Mouse (Mus musculus): Measurements from ENCODE around the gene Ptgr2. TPM values are rescaled to one million over a fixed set of nuclear protein-coding genes. Genes with fewer than 3 reads are reported as not detected.

Gene Ptgr2
- 113 TPM for polyA plus RNA-seq (2014; fragmentation: Illumina TruSeq; extraction: RNeasy Lipid Tissue Mini Kit (QIAGEN cat#74804); ENCODE audit: low read depth, low replicate concordance)

GRCm38 (mm10) chr12:84284885-84285592, at the start of gene Ptgr2:
Gene Ptgr2, plus strand, starts transcription at chr12:84285232.

GRCm38 (mm10) chr12:84316721-84317621, 31.9 kb downstream of the Ptgr2 start, which contains the start of gene Zfp410:
Gene Zfp410, plus strand, starts transcription at chr12:84316852.

GRCm38 (mm10) chr12:84361555-84362489, 76.8 kb downstream of the Ptgr2 start, which contains the start of the genes Coq6 and Fam161b:
Gene Coq6, plus strand, starts transcription at chr12:84361657.
Gene Fam161b, minus strand, starts transcription at chr12:84361833.

Other genes starting within 250 kb of the Ptgr2 start
- gene Acot4, start 246.9 kb upstream of the Ptgr2 start, polyA plus RNA-seq (2014; fragmentation: Illumina TruSeq; extraction: RNeasy Lipid Tissue Mini Kit (QIAGEN cat#74804); ENCODE audit: low read depth, low replicate concordance): 10.4 TPM
- not detected for gene Gm49366, start 246.3 kb upstream of the Ptgr2 start, polyA plus RNA-seq (2014; fragmentation: Illumina TruSeq; extraction: RNeasy Lipid Tissue Mini Kit (QIAGEN cat#74804); ENCODE audit: low read depth, low replicate concordance)
- gene Acot3, start 233.1 kb upstream of the Ptgr2 start, polyA plus RNA-seq (2014; fragmentation: Illumina TruSeq; extraction: RNeasy Lipid Tissue Mini Kit (QIAGEN cat#74804); ENCODE audit: low read depth, low replicate concordance): not detected
- gene Acot5, start 215.9 kb upstream of the Ptgr2 start, polyA plus RNA-seq (2014; fragmentation: Illumina TruSeq; extraction: RNeasy Lipid Tissue Mini Kit (QIAGEN cat#74804); ENCODE audit: low read depth, low replicate concordance): not detected
- gene Acot6, start 184.6 kb upstream of the Ptgr2 start, polyA plus RNA-seq (2014; fragmentation: Illumina TruSeq; extraction: RNeasy Lipid Tissue Mini Kit (QIAGEN cat#74804); ENCODE audit: low read depth, low replicate concordance): 8.3 TPM
- gene Dnal1, start 170.9 kb upstream of the Ptgr2 start, polyA plus RNA-seq (2014; fragmentation: Illumina TruSeq; extraction: RNeasy Lipid Tissue Mini Kit (QIAGEN cat#74804); ENCODE audit: low read depth, low replicate concordance): 13.6 TPM
- not detected for gene Pnma1, start 136.7 kb upstream of the Ptgr2 start, polyA plus RNA-seq (2014; fragmentation: Illumina TruSeq; extraction: RNeasy Lipid Tissue Mini Kit (QIAGEN cat#74804); ENCODE audit: low read depth, low replicate concordance)
- gene Elmsan1, start 66.4 kb upstream of the Ptgr2 start, polyA plus RNA-seq (2014; fragmentation: Illumina TruSeq; extraction: RNeasy Lipid Tissue Mini Kit (QIAGEN cat#74804); ENCODE audit: low read depth, low replicate concordance): 17.7 TPM
- 45.7 TPM for gene Zfp410, start 31.6 kb downstream of the Ptgr2 start, polyA plus RNA-seq (2014; fragmentation: Illumina TruSeq; extraction: RNeasy Lipid Tissue Mini Kit (QIAGEN cat#74804); ENCODE audit: low read depth, low replicate concordance)
- gene Coq6, start 76.4 kb downstream of the Ptgr2 start, polyA plus RNA-seq (2014; fragmentation: Illumina TruSeq; extraction: RNeasy Lipid Tissue Mini Kit (QIAGEN cat#74804); ENCODE audit: low read depth, low replicate concordance): 2.2 TPM
- 4.2 TPM for gene Fam161b, start 76.6 kb downstream of the Ptgr2 start, polyA plus RNA-seq (2014; fragmentation: Illumina TruSeq; extraction: RNeasy Lipid Tissue Mini Kit (QIAGEN cat#74804); ENCODE audit: low read depth, low replicate concordance)
- gene Entpd5, start 123.8 kb downstream of the Ptgr2 start, polyA plus RNA-seq (2014; fragmentation: Illumina TruSeq; extraction: RNeasy Lipid Tissue Mini Kit (QIAGEN cat#74804); ENCODE audit: low read depth, low replicate concordance): 216 TPM
- gene Bbof1, start 123.8 kb downstream of the Ptgr2 start, polyA plus RNA-seq (2014; fragmentation: Illumina TruSeq; extraction: RNeasy Lipid Tissue Mini Kit (QIAGEN cat#74804); ENCODE audit: low read depth, low replicate concordance): 10.3 TPM
- 11.0 TPM for gene Rnf113a2, start 132.0 kb downstream of the Ptgr2 start, polyA plus RNA-seq (2014; fragmentation: Illumina TruSeq; extraction: RNeasy Lipid Tissue Mini Kit (QIAGEN cat#74804); ENCODE audit: low read depth, low replicate concordance)
- gene Aldh6a1, start 165.8 kb downstream of the Ptgr2 start, polyA plus RNA-seq (2014; fragmentation: Illumina TruSeq; extraction: RNeasy Lipid Tissue Mini Kit (QIAGEN cat#74804); ENCODE audit: low read depth, low replicate concordance): 99.9 TPM
- gene Lin52, start 166.2 kb downstream of the Ptgr2 start, polyA plus RNA-seq (2014; fragmentation: Illumina TruSeq; extraction: RNeasy Lipid Tissue Mini Kit (QIAGEN cat#74804); ENCODE audit: low read depth, low replicate concordance): 20.2 TPM